Mouse (Mus musculus) CD4-positive, CD25-positive, alpha-beta regulatory T cell (primary cell): ENCODE results near the gene Zfp157. TPM values are rescaled to one million over a fixed set of nuclear protein-coding genes. Genes with fewer than 3 reads are reported as not detected.

Experiments
- polyA plus RNA-seq: library from polyadenylated mRNA; unstranded; fragments of 100-300 nt; shearing (Covaris generic); gene quantifications from one replicate; pipeline ENCODE4 v1.2.1, GENCODE M21; 2017

Zfp157 gene
- polyA plus RNA-seq = 23.2 TPM

GRCm38 (mm10) chr5:138441286-138442194 lies at the start of gene Zfp157:
Zfp157 (plus strand) TSS chr5:138441468.

Other genes starting within 250 kb of the Zfp157 start
- gene Mblac1, start 247.2 kb upstream of the Zfp157 start, polyA plus RNA-seq = 1.5 TPM
- 0.10 TPM for gene Nxpe5, start 215.6 kb upstream of the Zfp157 start, polyA plus RNA-seq
- gene Lamtor4, start 186.0 kb upstream of the Zfp157 start, polyA plus RNA-seq = 79.6 TPM
- gene BC037034, start 177.4 kb upstream of the Zfp157 start, polyA plus RNA-seq = 40.7 TPM
- gene Gal3st4, start 168.6 kb upstream of the Zfp157 start, polyA plus RNA-seq = 0.37 TPM
- 0.12 TPM for gene Gm43720, start 161.5 kb upstream of the Zfp157 start, polyA plus RNA-seq
- gene Gpc2, start 161.5 kb upstream of the Zfp157 start, polyA plus RNA-seq = 1.4 TPM
- 0.77 TPM for gene Stag3, start 161.2 kb upstream of the Zfp157 start, polyA plus RNA-seq
- gene Pvrig, start 99.5 kb upstream of the Zfp157 start, polyA plus RNA-seq = 6.1 TPM
- gene 1700123K08Rik, start 123.2 kb downstream of the Zfp157 start, polyA plus RNA-seq = not detected
- 61.3 TPM for gene Zfp68, start 178.3 kb downstream of the Zfp157 start, polyA plus RNA-seq
- gene A430033K04Rik, start 181.4 kb downstream of the Zfp157 start, polyA plus RNA-seq = 7.9 TPM